Mouse (Mus musculus): ENCODE measurements around the gene Gm1673.

GRCm38 (mm10) chr5:33936120-33936707 lies 47.0 kb upstream of the Gm1673 start, which contains the start of gene Nelfa:
- TF ChIP-seq POLR2A (IDR thresholded peaks at IDR 0.05; ENCODE audit: borderline replicate concordance, low read depth, low read length) (no peak), CTCF (IDR thresholded peaks at IDR 0.05; ENCODE audit: low read depth, low read length) (no peak)
